ENCODE assay signal across 20 mouse cellular contexts in the genomic region with DNA sequence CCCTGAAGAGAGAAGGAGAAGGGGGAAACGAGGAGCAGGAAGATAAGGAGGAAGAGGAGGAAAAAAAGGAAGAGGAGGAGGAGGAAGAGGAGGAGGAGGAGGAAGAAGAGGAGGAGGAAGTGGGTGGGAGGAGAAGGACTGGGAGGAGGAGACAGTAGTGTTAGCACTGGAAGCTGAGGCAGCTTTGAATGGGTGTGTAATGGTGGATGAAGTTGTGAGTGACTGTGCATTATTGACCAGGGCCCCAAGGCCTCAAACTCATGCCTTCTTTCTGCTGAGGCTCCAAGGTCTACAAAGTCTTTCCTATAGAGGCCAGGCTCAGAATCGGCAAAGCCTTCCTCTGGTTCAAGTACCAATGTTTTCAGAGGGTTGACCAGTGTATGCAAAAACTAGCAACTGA. TPM values are rescaled to one million over a fixed set of nuclear protein-coding genes. Genes with fewer than 3 reads are reported as not detected.
"Had no signal": no experiment of that assay in that cellular context is flagged by ENCODE, and none has a peak within 500 bp of the region (broad histone marks: within the 10 kb centered on the region; RNA-seq: fewer than 3 reads in every experiment).

No protein-coding gene starts in this region.

- H3K27ac ChIP-seq: limb, embryonic 15.5 days; midbrain, embryonic 15.5 days; neural tube, embryonic 12.5 days; stomach, embryonic 15.5 days had no signal

- DNase-seq: kidney, adult 8-10 months; kidney, postnatal 25 days; layer of hippocampus, postnatal 36 days; lung, embryonic 14.5 days; lung, postnatal 10 days; lung, postnatal 4 days; retina, postnatal 1 day; right cerebral cortex, postnatal 4 days; spleen, adult 18-20 months had no signal

- H3K9ac ChIP-seq: limb, embryonic 15.5 days; lung, embryonic 14.5 days; midbrain, embryonic 15.5 days; neural tube, embryonic 12.5 days; stomach, embryonic 15.5 days had no signal

- H3K4me3 ChIP-seq: limb, embryonic 15.5 days; midbrain, embryonic 15.5 days; neural tube, embryonic 12.5 days; stomach, embryonic 15.5 days had no signal

- H3K36me3 ChIP-seq: limb, embryonic 15.5 days; midbrain, embryonic 15.5 days; neural tube, embryonic 12.5 days; stomach, embryonic 15.5 days had no signal

- H3K4me1 ChIP-seq: midbrain, embryonic 15.5 days; neural tube, embryonic 12.5 days; stomach, embryonic 15.5 days had no signal

- ATAC-seq: intestine, postnatal 0 days; midbrain, embryonic 15.5 days had no signal

- H3K4me2 ChIP-seq: limb, embryonic 15.5 days; lung, embryonic 14.5 days; midbrain, embryonic 11.5 days; midbrain, embryonic 15.5 days; neural tube, embryonic 12.5 days; stomach, embryonic 15.5 days had no signal

- H3K9me3 ChIP-seq: limb, embryonic 15.5 days; midbrain, embryonic 15.5 days; stomach, embryonic 15.5 days had no signal

- H3K27me3 ChIP-seq: limb, embryonic 15.5 days; midbrain, embryonic 15.5 days; stomach, embryonic 15.5 days had no signal

RNA-seq across cellular contexts. Expression of gene Syt8, which starts 12.8 kb away (rescaled TPM):
- total RNA-seq: layer of hippocampus, postnatal 36 days; left cerebral cortex, adult 8-10 months; left cerebral cortex, postnatal 25 days; monocyte, adult 5-6 weeks had no signal
- polyA plus RNA-seq: limb, embryonic 11.5 days; lung, embryonic 14.5 days; midbrain, embryonic 11.5 days; midbrain, embryonic 15.5 days had no signal

RNA-seq across cellular contexts. Expression of gene Tnni2, which starts 19.8 kb away (rescaled TPM):
- total RNA-seq: layer of hippocampus, postnatal 36 days; left cerebral cortex, postnatal 25 days had no signal
- polyA plus RNA-seq: testis, adult 2 months had no signal

RNA-seq across cellular contexts. Expression of gene Gm49369, which starts 39.4 kb away (rescaled TPM):
- total RNA-seq: layer of hippocampus, postnatal 36 days had no signal
- polyA plus RNA-seq: intestine, postnatal 0 days; limb, embryonic 15.5 days; lung, embryonic 14.5 days; testis, adult 2 months had no signal
